Mouse (Mus musculus) midbrain, embryonic 16.5 days (tissue): ENCODE measurements around the gene Zfp654. TPM values are rescaled to one million over a fixed set of nuclear protein-coding genes. Genes with fewer than 3 reads are reported as not detected.
"Not testable (repeated sequence)": the region's sequence is repeated elsewhere in the genome, so short reads cannot be mapped to it uniquely, and the experiment has no call there.

Experiments
- ATAC-seq: fragments of 200-750 bp; cut with Nextera tagmentation; 2 replicates; pipeline ENCODE4 v1.8.0; 2017; ENCODE audit warnings: moderate TSS enrichment
- H3K27ac ChIP-seq: fragments of 300-500 bp; sonication (generic); 2 replicates; pipeline ENCODE4 v1.5.1; 2014; ENCODE audit warnings: mild to moderate bottlenecking, low read length, mixed read lengths
- H3K27me3 ChIP-seq: fragments of 300-500 bp; sonication (generic); 2 replicates; pipeline ENCODE4 v1.6.1; 2014; ENCODE audit warnings: low read depth, low read length, mixed read lengths; ENCODE audit not compliant: control insufficient read depth, insufficient read depth
- H3K36me3 ChIP-seq: fragments of 300-500 bp; sonication (generic); 2 replicates; pipeline ENCODE4 v1.6.1; 2014; ENCODE audit warnings: mild to moderate bottlenecking, low read length, moderate library complexity, mixed read lengths; ENCODE audit not compliant: control insufficient read depth, insufficient read depth
- H3K4me1 ChIP-seq: fragments of 300-500 bp; sonication (generic); 2 replicates; pipeline ENCODE4 v1.6.1; 2014; ENCODE audit warnings: mild to moderate bottlenecking, low read length, mixed read lengths; ENCODE audit not compliant: control insufficient read depth, insufficient read depth
- H3K4me2 ChIP-seq: fragments of 300-500 bp; sonication (generic); 2 replicates; pipeline ENCODE4 v1.6.1; 2014; ENCODE audit warnings: mild to moderate bottlenecking, low read length, mixed read lengths
- H3K4me3 ChIP-seq: fragments of 300-500 bp; sonication (generic); 2 replicates; pipeline ENCODE4 v1.5.1; 2014; ENCODE audit warnings: low read depth, mild to moderate bottlenecking, low read length, moderate library complexity, mixed read lengths
- H3K9ac ChIP-seq: fragments of 300-500 bp; sonication (generic); 2 replicates; pipeline ENCODE4 v1.6.1; 2014; ENCODE audit warnings: low read depth, low read length, mixed read lengths
- H3K9me3 ChIP-seq: fragments of 300-500 bp; sonication (generic); replicated peaks from 2 replicates; pipeline ENCODE4 v1.6.1; 2014; ENCODE audit warnings: mild to moderate bottlenecking, low read length, mixed read lengths; ENCODE audit not compliant: control insufficient read depth, poor library complexity, severe bottlenecking
- WGBS: fragments of 180-500 bp; shearing (Covaris S2); extraction: QIAGEN DNeasy Blood & Tissue Kit; methylation state at CpG from one replicate; pipeline ENCODE4 v1.1.7; 2014; 5-methylcytosine and 5-hydroxymethylcytosine counted together
- polyA plus RNA-seq: library from polyadenylated mRNA; unstranded; fragments of >200 nt; fragmentation: Nextera tagmentation; extraction: Ambion mirVana; gene quantifications from 2 replicates; pipeline ENCODE4 v1.2.1, GENCODE M21; 2015

The Zfp654 gene
- polyA plus RNA-seq, 1 experiment from 2014 or later, result 5.9 TPM

- no peaks in the 10 kb centered on the region for H3K9me3 ChIP-seq
- peaks cover 10% of the 10 kb centered on the region; the same call in 1 of the 2 replicates for H3K4me1 ChIP-seq
- H3K36me3 ChIP-seq, result no peaks in the 10 kb centered on the region
- no peak for ATAC-seq
- H3K4me2 ChIP-seq, result no peak overlapping the region
- WGBS, result 83% methylated on average over 2 of the region's 2 CpGs
- H3K4me3 ChIP-seq, result no peak overlapping the region
- no peak overlapping the region for H3K27ac ChIP-seq
- no peaks in the 10 kb centered on the region for H3K27me3 ChIP-seq
- no peak overlapping the region for H3K9ac ChIP-seq
These were observed 18.2 kb upstream of the Zfp654 start for GRCm38 (mm10) chr16:64869621-64870020.

DNA sequence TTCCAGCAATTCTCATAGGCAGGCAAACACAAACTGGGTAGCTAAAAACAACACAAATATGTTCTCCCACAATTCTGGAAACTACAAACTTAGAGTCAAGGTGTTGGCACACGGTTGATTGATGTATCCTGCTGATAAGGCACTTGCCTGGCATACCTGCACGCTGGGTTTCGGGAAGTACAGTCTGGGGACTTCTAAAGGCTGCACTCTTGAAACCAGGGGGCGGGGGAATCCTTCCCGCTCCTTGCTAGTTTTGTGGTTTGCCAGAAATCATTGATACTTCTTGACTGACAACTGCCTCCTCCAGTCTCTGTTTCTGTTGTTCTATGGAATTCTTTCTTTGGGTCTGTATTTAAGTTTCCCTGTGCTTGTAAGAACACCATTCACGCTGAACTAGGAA, 17.2 kb upstream of the Zfp654 start:
- ATAC-seq, result no peak
- Histone ChIP-seq H3K9me3 (no peaks in the 10 kb centered on the region), H3K4me3 (no peak overlapping the region), H3K27me3 (no peaks in the 10 kb centered on the region), H3K9ac (no peak overlapping the region), H3K27ac (no peak overlapping the region), H3K4me1 (0 out of 2 replicates have a peak, but pooled peaks cover 6% of the 10 kb centered on the region), H3K36me3 (no peaks in the 10 kb centered on the region), H3K4me2 (no peak overlapping the region)
- 72% methylated on average over 6 of the region's 6 CpGs for WGBS

DNA sequence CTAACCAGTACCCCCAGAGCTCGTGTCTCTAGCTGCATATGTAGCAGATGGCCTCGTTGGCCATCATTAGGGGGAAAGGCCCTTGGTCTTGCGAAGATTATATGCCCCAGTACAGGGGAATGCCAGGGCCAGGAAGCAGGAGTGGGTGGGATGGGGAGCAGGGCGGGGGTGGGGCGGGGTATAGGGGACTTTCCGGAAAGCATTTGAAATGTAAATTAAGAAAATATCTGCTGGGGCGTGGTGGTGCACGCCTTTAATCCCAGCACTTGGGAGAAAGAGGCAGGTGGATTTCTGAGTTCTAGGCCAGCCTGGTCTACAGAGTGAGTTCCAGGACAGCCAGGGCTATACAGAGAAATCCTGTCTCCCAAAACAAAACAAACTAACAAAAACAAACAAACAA, 14.4 kb upstream of the Zfp654 start:
- not testable (repeated sequence) for H3K4me1 ChIP-seq, ATAC-seq
- 86% methylated on average over 8 of the region's 8 CpGs for WGBS

DNA sequence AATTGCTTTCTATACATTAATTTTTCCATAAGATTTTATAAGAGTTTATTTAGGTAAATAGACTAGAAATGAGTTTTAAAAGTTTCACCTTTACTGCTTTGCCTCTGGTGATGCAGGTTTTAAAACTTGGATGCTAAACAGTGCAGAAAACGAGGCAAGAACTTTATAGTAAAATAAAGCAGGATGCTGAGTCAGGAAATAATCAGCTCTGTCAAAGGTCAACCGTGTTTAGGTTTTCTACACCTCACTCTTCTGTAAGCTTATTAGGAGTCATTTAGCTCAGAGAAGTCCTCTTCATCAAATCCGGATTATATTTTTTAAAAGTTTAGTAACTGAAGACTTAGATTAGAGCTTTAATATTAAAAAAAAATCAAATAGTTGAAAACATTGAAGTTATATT, 5.5 kb upstream of the Zfp654 start:
- peaks cover 9% of the 10 kb centered on the region for H3K36me3 ChIP-seq

More for the DNA sequence above, 14.4 kb upstream of the Zfp654 start:
- not testable (repeated sequence) for H3K4me3 ChIP-seq, H3K4me2 ChIP-seq, H3K27me3 ChIP-seq, H3K36me3 ChIP-seq, H3K9me3 ChIP-seq, H3K9ac ChIP-seq, H3K27ac ChIP-seq

DNA sequence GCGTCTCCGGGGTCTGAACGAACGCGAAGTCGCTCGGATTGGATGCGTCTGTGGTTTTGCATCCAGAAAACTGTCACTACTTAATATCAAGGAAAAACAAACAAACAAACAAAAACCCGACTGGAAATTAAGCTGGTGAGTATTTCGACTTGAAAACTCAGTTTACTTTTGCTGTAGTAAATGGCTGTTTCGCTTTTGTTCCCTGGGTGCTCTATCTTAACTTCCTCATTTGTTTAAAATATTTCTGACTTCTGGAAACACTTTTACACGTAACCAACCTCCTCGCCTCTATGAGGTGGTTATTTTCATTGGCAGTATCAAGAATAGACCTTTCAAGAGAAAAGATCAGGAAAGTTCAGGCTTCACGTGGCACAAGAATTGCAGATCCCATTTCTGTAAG, 1.4 kb upstream of the Zfp654 start:
- Histone ChIP-seq H3K4me1 (peaks cover 23% of the 10 kb centered on the region), H3K9me3 (no peaks in the 10 kb centered on the region; the same call in 1 of the 2 replicates), H3K9ac (peak overlapping the region; percentile 89), H3K4me3 (peak overlapping the region; percentile 98), H3K36me3 (peaks cover 9% of the 10 kb centered on the region), H3K4me2 (peak overlapping the region; percentile 65), H3K27me3 (no peaks in the 10 kb centered on the region), H3K27ac (peak overlapping the region; percentile 96)
- WGBS, result 9% methylated on average over 14 of the region's 14 CpGs
- ATAC-seq, result no peak

More for the DNA sequence above, 5.5 kb upstream of the Zfp654 start:
- WGBS, result 90% methylated on average over 3 of the region's 3 CpGs
- H3K27ac ChIP-seq, result no peak overlapping the region
- H3K4me3 ChIP-seq, result no peak overlapping the region
- no peaks in the 10 kb centered on the region; the same call in 1 of the 2 replicates for H3K9me3 ChIP-seq
- H3K27me3 ChIP-seq, result no peaks in the 10 kb centered on the region
- H3K4me1 ChIP-seq, result peaks cover 16% of the 10 kb centered on the region
- H3K4me2 ChIP-seq, result no peak overlapping the region
- H3K9ac ChIP-seq, result no peak overlapping the region
- no peak for ATAC-seq

DNA sequence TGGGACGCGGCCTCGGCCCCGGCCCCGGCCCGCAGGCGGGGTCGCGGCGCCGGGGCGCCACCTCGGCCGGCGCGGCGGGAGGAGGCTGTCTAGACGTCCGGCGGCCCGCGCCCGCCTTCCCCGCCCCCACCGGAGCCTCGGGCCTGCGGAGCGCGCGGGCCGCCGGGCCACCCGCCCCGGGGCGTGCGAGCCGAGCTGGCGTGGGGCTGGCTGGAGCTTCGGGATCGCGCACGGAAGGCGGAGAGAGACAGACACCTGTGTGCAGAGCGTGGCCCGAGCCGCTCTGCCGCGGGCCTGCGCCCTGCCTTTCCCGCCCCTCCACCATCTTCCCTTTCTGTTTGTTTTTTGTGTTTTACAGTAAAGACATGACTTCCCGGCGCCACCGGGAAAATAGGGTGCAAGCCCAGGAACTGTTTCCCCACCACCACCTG, 1.0 kb upstream of the Zfp654 start:
- WGBS, result 0% methylated on average over 19 of the region's 53 CpGs

DNA sequence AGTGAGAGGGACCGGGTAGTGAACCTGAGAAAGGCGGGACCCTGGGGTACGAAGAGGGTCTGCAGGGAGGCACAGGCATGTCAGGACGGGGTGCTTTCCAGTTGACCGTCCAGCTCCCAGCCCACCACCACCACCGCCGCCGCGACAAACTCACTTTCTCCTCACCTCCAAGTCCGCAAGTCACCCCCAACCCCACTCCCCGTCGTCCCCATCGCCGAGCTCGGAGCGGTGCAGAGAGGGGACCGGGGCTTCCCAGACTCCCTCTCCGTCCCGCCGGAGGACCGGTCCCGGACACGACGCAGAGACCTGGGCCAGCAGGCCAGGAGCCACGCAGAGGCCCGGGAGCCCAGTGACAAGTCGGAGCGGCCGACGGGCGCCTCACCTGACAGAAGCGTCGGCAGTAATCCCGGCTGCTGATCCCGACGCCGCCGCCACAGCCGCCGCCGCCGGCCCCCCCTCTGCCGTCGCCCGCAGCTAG, 328 bp downstream of the Zfp654 start:
- H3K9me3 ChIP-seq, result no peaks in the 10 kb centered on the region; the same call in 1 of the 2 replicates
- H3K27ac ChIP-seq, result peak overlapping the region; percentile 99
- peaks cover 6% of the 10 kb centered on the region for H3K36me3 ChIP-seq
- peak overlapping the region; percentile 93 for H3K9ac ChIP-seq
- H3K27me3 ChIP-seq, result no peaks in the 10 kb centered on the region
- peak overlapping the region; percentile 80 for H3K4me2 ChIP-seq
- 1% methylated on average over 30 of the region's 45 CpGs for WGBS
- ATAC-seq, result peak; percentile 66
- peak overlapping the region; percentile 98 for H3K4me3 ChIP-seq
- H3K4me1 ChIP-seq, result peaks cover 23% of the 10 kb centered on the region

More for the DNA sequence above, 1.0 kb upstream of the Zfp654 start:
- H3K36me3 ChIP-seq, result peaks cover 9% of the 10 kb centered on the region
- H3K4me3 ChIP-seq, result peak overlapping the region; percentile 98
- peak overlapping the region; percentile 96 for H3K27ac ChIP-seq
- H3K9ac ChIP-seq, result peak overlapping the region; percentile 89
- peaks cover 23% of the 10 kb centered on the region for H3K4me1 ChIP-seq
- peak; percentile 6; the same call in 1 of the 2 replicates for ATAC-seq
- peak overlapping the region; percentile 65 for H3K4me2 ChIP-seq
- no peaks in the 10 kb centered on the region; the same call in 1 of the 2 replicates for H3K9me3 ChIP-seq
- H3K27me3 ChIP-seq, result no peaks in the 10 kb centered on the region

GRCm38 (mm10) chr16:64850287-64851084, 966 bp downstream of the Zfp654 start:
- Histone ChIP-seq H3K4me2 (peak overlapping the region; percentile 80), H3K27ac (peak overlapping the region; percentile 99), H3K4me3 (peak overlapping the region; percentile 98), H3K27me3 (no peaks in the 10 kb centered on the region), H3K36me3 (peaks cover under 1% of the 10 kb centered on the region), H3K9ac (peak overlapping the region; percentile 93), H3K4me1 (peaks cover 23% of the 10 kb centered on the region), H3K9me3 (no peaks in the 10 kb centered on the region; the same call in 1 of the 2 replicates)
- ATAC-seq, result no peak; the same call in 1 of the 2 replicates
- 5% methylated on average over 16 of the region's 16 CpGs for WGBS

GRCm38 (mm10) chr16:64845947-64846346, 5.5 kb downstream of the Zfp654 start:
- no peak for ATAC-seq
- Histone ChIP-seq H3K4me3 (no peak overlapping the region), H3K9ac (no peak overlapping the region), H3K4me2 (no peak overlapping the region), H3K9me3 (no peaks in the 10 kb centered on the region), H3K27me3 (no peaks in the 10 kb centered on the region), H3K36me3 (no peaks in the 10 kb centered on the region), H3K4me1 (peaks cover 7% of the 10 kb centered on the region), H3K27ac (no peak overlapping the region)
- WGBS, result 92% methylated on average over 8 of the region's 8 CpGs
